Mouse (Mus musculus): ENCODE data around the gene Gli2.

GRCm38 (mm10) chr1:118891395-118891794 lies 162.0 kb downstream of the Gli2 start:
- TF ChIP-seq CTCF (IDR thresholded peaks at IDR 0.05; ENCODE audit: low read depth, low read length): no peak
- TF ChIP-seq POLR2A (IDR thresholded peaks at IDR 0.05; ENCODE audit: borderline replicate concordance, low read depth, low read length): no peak
